Mouse (Mus musculus): Measurements from ENCODE around the gene Pdpn. TPM values are rescaled to one million over a fixed set of nuclear protein-coding genes. Genes with fewer than 3 reads are reported as not detected.

Pdpn gene
- polyA plus RNA-seq, 1 experiment from 2014 or later, result 64.0 TPM

- H3K9me3 ChIP-seq, result no peaks in the 10 kb centered on the region
- peak overlapping the region; percentile 43; the same call in 1 of the 2 replicates for H3K4me3 ChIP-seq
- H3K27ac ChIP-seq (replicated peaks), result no peak overlapping the region
- WGBS, result 52% methylated on average over 5 of the region's 5 CpGs
- H3K27me3 ChIP-seq, result no peaks in the 10 kb centered on the region
- H3K36me3 ChIP-seq, result 0 out of 2 replicates have a peak, but pooled peaks cover 3% of the 10 kb centered on the region
- no peak for ATAC-seq (ENCODE audit: low read depth)
- peaks cover 60% of the 10 kb centered on the region for H3K4me1 ChIP-seq (replicated peaks)
- no peak overlapping the region for H3K9ac ChIP-seq
- H3K4me2 ChIP-seq, result peak overlapping the region; percentile 60
These were observed 3.2 kb downstream of the Pdpn start for GRCm38 (mm10) chr4:143296153-143296552.

- Histone ChIP-seq H3K36me3 (0 out of 2 replicates have a peak, but pooled peaks cover 3% of the 10 kb centered on the region), H3K27me3 (no peaks in the 10 kb centered on the region), H3K4me1 (replicated peaks) (peaks cover 50% of the 10 kb centered on the region), H3K9ac (no peak overlapping the region), H3K4me3 (no peak overlapping the region), H3K27ac (replicated peaks) (no peak overlapping the region), H3K9me3 (no peaks in the 10 kb centered on the region), H3K4me2 (no peak overlapping the region)
- ATAC-seq (ENCODE audit: low read depth), result no peak
- WGBS, result 75% methylated on average over 6 of the region's 6 CpGs
These were observed 5.0 kb downstream of the Pdpn start for GRCm38 (mm10) chr4:143294324-143294723.

- Histone ChIP-seq H3K9me3 (no peaks in the 10 kb centered on the region), H3K27ac (replicated peaks) (peak overlapping the region; percentile 42; the same call in 1 of the 2 replicates), H3K4me1 (replicated peaks) (peaks cover 24% of the 10 kb centered on the region), H3K9ac (no peak overlapping the region), H3K36me3 (0 out of 2 replicates have a peak, but pooled peaks cover 3% of the 10 kb centered on the region), H3K4me2 (no peak overlapping the region), H3K4me3 (no peak overlapping the region), H3K27me3 (no peaks in the 10 kb centered on the region)
- 60% methylated on average over 7 of the region's 7 CpGs for WGBS
- ATAC-seq (ENCODE audit: low read depth), result no peak
These were observed 10.5 kb downstream of the Pdpn start for GRCm38 (mm10) chr4:143288880-143289279.

GRCm38 (mm10) chr4:143288473-143288872 lies 10.9 kb downstream of the Pdpn start:
- Histone ChIP-seq H3K27me3 (no peaks in the 10 kb centered on the region), H3K9me3 (no peaks in the 10 kb centered on the region), H3K36me3 (0 out of 2 replicates have a peak, but pooled peaks cover 3% of the 10 kb centered on the region), H3K9ac (no peak overlapping the region), H3K27ac (replicated peaks) (peak overlapping the region; percentile 42; the same call in 1 of the 2 replicates), H3K4me3 (no peak overlapping the region), H3K4me1 (replicated peaks) (peaks cover 24% of the 10 kb centered on the region), H3K4me2 (no peak overlapping the region)
- no peak for ATAC-seq (ENCODE audit: low read depth)
- WGBS, result 63% methylated on average over 6 of the region's 6 CpGs

- Histone ChIP-seq H3K27me3 (no peaks in the 10 kb centered on the region), H3K9ac (no peak overlapping the region), H3K4me1 (replicated peaks) (peaks cover 24% of the 10 kb centered on the region), H3K36me3 (no peaks in the 10 kb centered on the region), H3K4me2 (no peak overlapping the region), H3K27ac (replicated peaks) (no peak overlapping the region), H3K9me3 (no peaks in the 10 kb centered on the region), H3K4me3 (no peak overlapping the region)
- no peak for ATAC-seq (ENCODE audit: low read depth)
- 42% methylated on average over 4 of the region's 4 CpGs for WGBS
These were observed 12.3 kb downstream of the Pdpn start for GRCm38 (mm10) chr4:143287065-143287464.

- ATAC-seq (ENCODE audit: low read depth), result no peak
- H3K27ac ChIP-seq (replicated peaks), result peak overlapping the region; percentile 83
- peaks cover 33% of the 10 kb centered on the region for H3K4me1 ChIP-seq (replicated peaks)
- H3K9ac ChIP-seq, result no peak overlapping the region; the same call in 1 of the 2 replicates
- no peak overlapping the region for H3K4me2 ChIP-seq
- H3K4me3 ChIP-seq, result no peak overlapping the region
- 56% methylated on average over 3 of the region's 3 CpGs for WGBS
- no peaks in the 10 kb centered on the region for H3K27me3 ChIP-seq
- H3K36me3 ChIP-seq, result no peaks in the 10 kb centered on the region
- no peaks in the 10 kb centered on the region for H3K9me3 ChIP-seq
These were observed 19.2 kb downstream of the Pdpn start for GRCm38 (mm10) chr4:143280166-143280565.

GRCm38 (mm10) chr4:143279661-143280060 lies 19.7 kb downstream of the Pdpn start:
- Histone ChIP-seq H3K9ac (peak overlapping the region; percentile 31; the same call in 1 of the 2 replicates), H3K4me3 (no peak overlapping the region), H3K4me2 (peak overlapping the region; percentile 18), H3K36me3 (no peaks in the 10 kb centered on the region; the same call in 1 of the 2 replicates), H3K27ac (replicated peaks) (peak overlapping the region; percentile 83), H3K4me1 (replicated peaks) (peaks cover 33% of the 10 kb centered on the region), H3K27me3 (no peaks in the 10 kb centered on the region), H3K9me3 (no peaks in the 10 kb centered on the region)
- WGBS, result 7% methylated on average over 12 of the region's 12 CpGs
- peak; percentile 55 for ATAC-seq (ENCODE audit: low read depth)

- peak overlapping the region; percentile 84 for H3K27ac ChIP-seq (replicated peaks)
- H3K4me2 ChIP-seq, result peak overlapping the region; percentile 50
- peaks cover 28% of the 10 kb centered on the region for H3K4me1 ChIP-seq (replicated peaks)
- peak overlapping the region; percentile 41; the same call in 1 of the 2 replicates for H3K9ac ChIP-seq
- no peaks in the 10 kb centered on the region for H3K9me3 ChIP-seq
- no peak for ATAC-seq (ENCODE audit: low read depth)
- H3K27me3 ChIP-seq, result no peaks in the 10 kb centered on the region
- 49% methylated on average over 5 of the region's 5 CpGs for WGBS
- H3K4me3 ChIP-seq, result no peak overlapping the region
- no peaks in the 10 kb centered on the region; the same call in 1 of the 2 replicates for H3K36me3 ChIP-seq
These were observed 20.3 kb downstream of the Pdpn start for GRCm38 (mm10) chr4:143279016-143279415.

GRCm38 (mm10) chr4:143278429-143278871 lies 20.9 kb downstream of the Pdpn start:
- Histone ChIP-seq H3K27me3 (no peaks in the 10 kb centered on the region), H3K36me3 (no peaks in the 10 kb centered on the region; the same call in 1 of the 2 replicates), H3K4me1 (replicated peaks) (peaks cover 28% of the 10 kb centered on the region), H3K9me3 (no peaks in the 10 kb centered on the region), H3K27ac (replicated peaks) (peak overlapping the region; percentile 84), H3K9ac (peak overlapping the region; percentile 41), H3K4me3 (peak overlapping the region; percentile 9), H3K4me2 (peak overlapping the region; percentile 50)
- WGBS, result 9% methylated on average over 14 of the region's 14 CpGs
- ATAC-seq (ENCODE audit: low read depth), result peak; percentile 80

- Histone ChIP-seq H3K9ac (no peak overlapping the region), H3K9me3 (no peaks in the 10 kb centered on the region), H3K36me3 (no peaks in the 10 kb centered on the region; the same call in 1 of the 2 replicates), H3K27me3 (no peaks in the 10 kb centered on the region), H3K4me1 (replicated peaks) (peaks cover 28% of the 10 kb centered on the region), H3K4me3 (no peak overlapping the region), H3K27ac (replicated peaks) (no peak overlapping the region), H3K4me2 (no peak overlapping the region)
- WGBS, result 88% methylated on average over 6 of the region's 6 CpGs
- ATAC-seq (ENCODE audit: low read depth), result no peak
These were observed 22.0 kb downstream of the Pdpn start for GRCm38 (mm10) chr4:143277319-143277718.

GRCm38 (mm10) chr4:143271571-143271970 lies 27.8 kb downstream of the Pdpn start:
- no peak overlapping the region for H3K27ac ChIP-seq (replicated peaks)
- H3K4me1 ChIP-seq (replicated peaks), result no peaks in the 10 kb centered on the region; the same call in 1 of the 2 replicates
- H3K4me3 ChIP-seq, result no peak overlapping the region
- H3K9ac ChIP-seq, result no peak overlapping the region
- no peak overlapping the region for H3K4me2 ChIP-seq
- WGBS, result 43% methylated on average over 6 of the region's 6 CpGs
- no peaks in the 10 kb centered on the region for H3K9me3 ChIP-seq
- no peaks in the 10 kb centered on the region; the same call in 1 of the 2 replicates for H3K36me3 ChIP-seq
- no peaks in the 10 kb centered on the region for H3K27me3 ChIP-seq
- ATAC-seq (ENCODE audit: low read depth), result peak; percentile 50; the same call in 1 of the 2 replicates

- ATAC-seq (ENCODE audit: low read depth), result no peak
- Histone ChIP-seq H3K4me1 (replicated peaks) (no peaks in the 10 kb centered on the region; the same call in 1 of the 2 replicates), H3K9me3 (no peaks in the 10 kb centered on the region), H3K4me3 (no peak overlapping the region), H3K4me2 (no peak overlapping the region), H3K9ac (no peak overlapping the region), H3K27ac (replicated peaks) (no peak overlapping the region), H3K27me3 (no peaks in the 10 kb centered on the region), H3K36me3 (no peaks in the 10 kb centered on the region; the same call in 1 of the 2 replicates)
- WGBS, result 86% methylated on average over 3 of the region's 3 CpGs
These were observed 28.5 kb downstream of the Pdpn start for GRCm38 (mm10) chr4:143270903-143271302.

GRCm38 (mm10) chr4:143262696-143263095 lies 36.7 kb downstream of the Pdpn start:
- Histone ChIP-seq H3K4me3 (no peak overlapping the region), H3K4me1 (replicated peaks) (peaks cover 25% of the 10 kb centered on the region), H3K27ac (replicated peaks) (no peak overlapping the region), H3K9ac (no peak overlapping the region), H3K36me3 (no peaks in the 10 kb centered on the region), H3K27me3 (no peaks in the 10 kb centered on the region), H3K9me3 (no peaks in the 10 kb centered on the region), H3K4me2 (no peak overlapping the region)
- WGBS, result 67% methylated on average over 12 of the region's 12 CpGs
- ATAC-seq (ENCODE audit: low read depth), result no peak
